Mouse (Mus musculus) left cerebral cortex, adult 2 months (tissue): ENCODE data around the gene Tspan32. TPM values are rescaled to one million over a fixed set of nuclear protein-coding genes. Genes with fewer than 3 reads are reported as not detected.

Experiments used
- DNase-seq, 2 experiments: peaks; one replicate each; pipeline ENCODE4 v3.0.0; 2021 to 2022; ENCODE audit warnings: low spot score in 2 of 2, mixed read lengths in 1 of 2; ENCODE audit errors: extremely low spot score in 1 of 2
- H3K27ac ChIP-seq: fragments of 200-600 bp; 2 replicates; pipeline ENCODE4 v1.8.1; 2022
- H3K4me3 ChIP-seq: fragments of 200-600 bp; 2 replicates; pipeline ENCODE4 v1.8.1; 2022
- CTCF ChIP-seq: fragments of 200-600 bp; IDR thresholded peaks from 2 replicates; pipeline ENCODE4 v1.8.1; 2022; ENCODE audit warnings: antibody characterized with exemption, mild to moderate bottlenecking, moderate library complexity
- intact Hi-C: fragments of 180-260 bp; cut with DNase I; formaldehyde crosslinking; loops from one replicate; pipeline ENCODE4 v1.15.1; 2025
- total RNA-seq, 2 experiments: library from RNA; stranded (reverse); gene quantifications; 2 replicates each; pipeline ENCODE4 v1.2.3; 2021

Tspan32 gene
- total RNA-seq, 2 experiments from 2014 or later, result 0.07 TPM; not detected in 1

DNA sequence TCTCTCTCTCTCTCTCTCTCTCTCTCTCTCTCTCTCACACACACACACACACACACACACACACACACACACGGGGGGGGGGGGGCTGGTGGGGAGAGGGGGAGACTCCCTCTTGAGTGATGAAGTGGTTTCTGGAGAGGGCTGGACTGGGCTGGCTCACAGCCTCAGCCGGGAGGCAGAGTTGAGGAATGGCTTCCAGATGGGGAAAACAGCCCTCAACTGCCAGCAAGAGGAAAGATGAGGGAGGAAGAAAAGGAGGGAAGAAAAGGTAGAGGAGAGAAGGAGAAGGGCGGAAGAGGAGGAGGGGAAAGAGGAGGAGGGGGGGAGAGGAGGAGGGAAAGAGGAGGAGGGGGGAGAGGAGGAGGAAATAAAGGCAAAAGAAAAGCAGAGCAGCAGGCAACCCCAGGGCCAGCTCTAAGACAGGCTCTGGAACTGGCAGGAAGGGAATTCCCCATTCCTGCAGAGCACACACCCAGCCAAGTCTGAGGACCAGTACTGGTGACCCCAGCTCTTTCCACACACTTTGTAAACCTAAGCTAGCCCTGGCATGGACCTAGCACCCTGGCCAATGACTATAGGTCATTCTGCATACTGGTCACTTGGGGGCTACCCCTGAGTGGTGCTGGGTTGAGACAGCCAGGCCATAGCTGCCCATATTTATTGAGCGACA is 4.3 kb downstream of the Tspan32 start:
- no peak for TF ChIP-seq CTCF
- H3K4me3 ChIP-seq, result no peak overlapping the region
- intact Hi-C loops, result loop anchor here (1.0 to 10.0 kb wide), 5 partner anchors 43 to 456 kb away; partner anchors contain the start of genes Cd81, Cdkn1c and Tssc4
- no peak overlapping the region for H3K27ac ChIP-seq
- DNase-seq, result no peak

DNA sequence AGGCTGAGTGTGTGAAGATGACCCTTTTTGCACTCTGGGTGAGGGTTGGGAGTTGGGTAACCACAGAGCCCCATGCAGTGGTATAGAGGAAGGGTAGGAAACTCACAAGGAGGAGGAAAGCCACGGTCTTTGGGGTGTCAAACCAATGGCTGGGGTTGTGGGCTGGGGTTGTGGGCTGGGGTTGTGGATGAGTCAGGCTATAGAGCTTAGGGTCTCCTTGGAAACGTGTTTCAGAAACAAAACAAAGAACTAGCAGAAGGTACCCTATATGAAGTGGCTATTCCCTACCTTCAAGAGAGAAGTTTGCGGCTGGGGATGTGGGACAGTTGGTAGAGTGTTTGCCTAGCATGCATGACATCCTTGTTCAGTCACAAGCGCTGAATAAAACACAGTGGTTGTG is 5.2 kb downstream of the Tspan32 start:
- Histone ChIP-seq H3K27ac (no peak overlapping the region), H3K4me3 (no peak overlapping the region)
- no peak for TF ChIP-seq CTCF
- DNase-seq, result no peak
- intact Hi-C loops, result loop anchor here (5.0 to 10.0 kb wide), 2 partner anchors 127 to 455 kb away; partner anchors contain the start of gene Cdkn1c

DNA sequence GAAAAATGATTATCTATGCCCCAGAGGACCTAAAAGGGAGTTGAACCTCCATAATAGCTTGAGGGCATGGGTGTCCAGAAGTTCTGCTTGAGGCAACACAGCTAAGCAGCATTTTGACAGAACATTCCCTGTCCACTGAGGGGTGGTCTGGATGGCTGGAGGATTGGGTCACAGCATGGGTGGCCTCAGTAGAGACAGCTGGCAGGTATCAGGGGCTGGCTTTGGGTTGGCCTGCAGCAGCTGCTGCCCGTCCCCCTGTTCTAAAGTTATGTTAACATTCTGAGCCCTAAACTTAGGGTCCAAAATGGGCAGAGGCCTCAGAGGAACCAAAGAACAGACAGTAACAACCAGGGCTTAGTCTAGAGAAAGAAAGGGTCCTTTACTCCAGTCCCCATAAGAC is 6.4 kb downstream of the Tspan32 start:
- no peak for DNase-seq
- H3K27ac ChIP-seq, result no peak overlapping the region
- H3K4me3 ChIP-seq, result no peak overlapping the region
- TF ChIP-seq CTCF, result no peak
- intact Hi-C loops, result no loop called here

DNA sequence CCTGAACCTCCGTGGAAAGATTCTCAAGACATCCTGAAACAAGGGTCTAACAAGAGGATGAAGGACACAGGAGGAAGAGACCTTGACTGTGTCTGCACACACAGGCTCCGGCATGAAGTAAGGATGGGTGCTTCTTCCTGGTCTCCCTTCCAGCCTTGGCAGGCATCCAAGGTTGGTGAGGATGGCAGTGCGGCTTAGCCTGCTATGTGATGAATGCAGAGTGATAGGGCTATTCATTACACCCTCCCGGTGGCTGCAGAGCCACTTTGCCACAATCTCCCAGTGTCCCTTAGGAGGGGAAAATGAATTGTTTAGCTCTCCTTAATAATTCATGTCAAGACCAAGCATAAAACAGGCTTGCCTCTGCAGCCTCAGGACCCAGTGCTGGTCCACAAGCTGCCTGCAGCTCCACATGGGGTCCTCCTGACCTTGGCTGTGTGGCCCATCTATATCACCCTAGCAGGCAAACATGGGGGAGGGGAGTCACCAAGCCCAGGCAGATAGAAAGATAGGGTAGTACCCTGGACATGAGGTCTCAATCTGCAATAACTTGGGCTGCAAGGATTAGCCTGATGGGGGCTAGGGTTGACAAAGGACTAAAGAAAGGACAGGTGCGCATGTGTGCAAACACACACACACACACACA is 7.5 kb downstream of the Tspan32 start:
- Histone ChIP-seq H3K27ac (no peak overlapping the region), H3K4me3 (no peak overlapping the region)
- intact Hi-C loops, result no loop called here

DNA sequence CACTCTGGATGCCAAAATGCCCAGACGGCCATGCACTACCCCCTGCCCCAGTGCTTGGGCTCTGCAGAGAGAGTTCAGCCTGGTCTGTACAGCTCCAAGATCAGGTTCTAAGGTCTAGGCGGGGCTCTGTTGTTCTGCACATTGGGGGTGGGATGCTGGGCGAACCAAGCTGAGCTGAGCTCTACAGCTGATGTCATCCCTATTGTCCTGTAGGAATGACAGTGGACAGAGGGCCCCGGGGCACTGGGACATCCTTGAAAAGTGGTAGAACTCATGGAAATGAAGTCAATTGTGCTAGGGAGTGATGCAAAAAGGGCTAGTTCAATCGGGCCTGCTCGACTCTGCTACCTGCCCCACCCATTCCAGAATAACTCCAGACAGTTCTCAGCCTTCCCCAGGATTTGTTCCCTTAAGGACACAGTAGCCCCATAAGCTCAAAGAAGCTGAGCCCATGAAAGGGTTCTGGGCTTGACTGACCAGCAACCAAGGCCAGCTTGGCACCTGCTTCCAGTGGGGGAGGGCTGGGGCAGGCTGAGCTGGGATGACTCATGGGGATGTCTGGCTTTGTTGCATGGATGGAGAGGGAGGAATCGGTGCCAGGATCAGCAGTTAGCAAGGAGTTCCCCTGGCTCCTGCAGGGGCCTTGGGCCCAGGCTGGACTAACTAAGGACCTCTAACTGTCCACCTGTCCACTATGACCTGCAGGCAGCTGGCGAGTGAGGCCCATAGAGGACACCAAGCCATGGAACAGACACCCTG is 8.8 kb downstream of the Tspan32 start:
- H3K27ac ChIP-seq, result peak overlapping the region; percentile 55
- no peak for TF ChIP-seq CTCF
- intact Hi-C loops, result no loop called here
- no peak overlapping the region for H3K4me3 ChIP-seq
- peak; percentile 50 to 51 for DNase-seq

More for the DNA sequence above, 7.5 kb downstream of the Tspan32 start:
- no peak for DNase-seq
- no peak for TF ChIP-seq CTCF

DNA sequence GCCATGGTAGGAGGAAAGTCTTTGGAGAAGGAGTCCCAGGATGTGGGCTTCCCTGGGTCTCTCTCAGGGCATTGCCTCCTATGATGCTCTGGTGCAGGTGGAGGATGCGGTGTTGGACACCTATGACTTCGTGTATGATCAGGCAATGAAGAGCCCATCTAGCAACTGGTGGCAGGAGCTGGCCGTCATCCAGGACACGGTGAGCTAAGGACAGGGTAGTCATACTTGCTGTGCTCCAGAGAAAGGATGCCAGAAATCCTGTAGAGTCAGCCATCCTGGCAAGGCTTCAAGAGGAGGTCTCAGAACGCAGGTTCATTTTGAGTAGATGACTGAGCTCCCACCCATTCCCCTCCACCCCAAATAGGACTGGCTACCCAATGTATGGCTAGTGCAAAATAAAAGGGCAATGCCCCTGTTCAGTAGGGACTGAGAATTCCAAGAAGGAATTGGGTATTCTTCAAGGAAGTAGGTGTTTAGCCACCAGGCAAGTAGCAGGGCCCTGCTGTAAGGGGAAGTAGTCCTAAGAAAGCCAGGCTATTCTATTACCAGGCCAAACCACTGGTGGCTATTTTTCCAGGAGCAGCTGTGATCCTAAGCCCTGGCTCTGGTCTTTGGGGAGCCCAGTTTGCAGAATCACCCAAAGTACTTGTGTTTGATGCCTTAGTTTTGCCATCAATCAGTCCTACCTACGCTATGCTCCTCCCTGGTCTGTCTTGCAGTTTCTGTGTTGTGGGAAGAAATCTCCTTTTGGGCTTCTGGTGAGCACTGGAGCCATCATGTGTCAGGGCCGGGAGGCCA is 10.2 kb downstream of the Tspan32 start:
- H3K4me3 ChIP-seq, result no peak overlapping the region
- H3K27ac ChIP-seq, result peak overlapping the region; percentile 63; the same call in 1 of the 2 replicates
- no peak for DNase-seq
- intact Hi-C loops, result no loop called here
- TF ChIP-seq CTCF, result no peak

DNA sequence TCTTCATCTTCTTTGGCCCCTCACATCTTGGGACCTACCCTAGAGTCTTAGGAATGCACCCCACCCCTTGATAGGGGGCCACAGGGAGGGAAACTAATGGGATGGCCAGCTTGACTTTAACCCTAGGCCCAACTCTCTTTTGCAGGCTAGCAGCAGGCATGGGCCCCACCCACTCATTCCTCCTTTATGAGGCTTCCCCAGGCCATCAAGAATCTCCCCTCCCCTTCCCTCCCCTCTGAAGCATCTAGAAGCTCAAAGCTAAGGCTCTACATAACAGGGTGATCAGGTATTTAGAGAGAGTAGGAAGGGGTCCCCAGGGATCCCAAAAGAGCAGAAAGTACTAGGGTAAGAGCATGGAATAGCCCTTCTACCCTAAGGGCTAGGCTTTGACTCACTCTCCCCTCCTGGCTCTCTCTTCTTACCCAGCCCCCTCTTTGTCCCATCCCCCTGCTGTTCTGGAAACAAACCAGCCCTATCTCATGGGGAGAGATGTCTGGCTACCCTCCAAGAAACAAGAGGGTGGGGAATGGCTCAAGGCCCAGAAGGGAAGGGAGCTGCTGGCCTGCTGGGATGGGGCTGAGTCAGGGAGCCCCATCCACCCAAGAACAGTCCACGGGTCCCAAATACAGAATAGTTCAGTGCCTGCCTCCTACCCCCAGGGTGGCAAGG is 11.0 kb downstream of the Tspan32 start:
- no peak overlapping the region for H3K4me3 ChIP-seq
- intact Hi-C loops, result loop anchor here (2.0 kb wide), 1 partner anchor 37 kb away; the partner anchor contains the start of gene Cd81
- no peak for TF ChIP-seq CTCF
- DNase-seq, result peak; percentile 47 to 49
- peak overlapping the region; percentile 70 for H3K27ac ChIP-seq

DNA sequence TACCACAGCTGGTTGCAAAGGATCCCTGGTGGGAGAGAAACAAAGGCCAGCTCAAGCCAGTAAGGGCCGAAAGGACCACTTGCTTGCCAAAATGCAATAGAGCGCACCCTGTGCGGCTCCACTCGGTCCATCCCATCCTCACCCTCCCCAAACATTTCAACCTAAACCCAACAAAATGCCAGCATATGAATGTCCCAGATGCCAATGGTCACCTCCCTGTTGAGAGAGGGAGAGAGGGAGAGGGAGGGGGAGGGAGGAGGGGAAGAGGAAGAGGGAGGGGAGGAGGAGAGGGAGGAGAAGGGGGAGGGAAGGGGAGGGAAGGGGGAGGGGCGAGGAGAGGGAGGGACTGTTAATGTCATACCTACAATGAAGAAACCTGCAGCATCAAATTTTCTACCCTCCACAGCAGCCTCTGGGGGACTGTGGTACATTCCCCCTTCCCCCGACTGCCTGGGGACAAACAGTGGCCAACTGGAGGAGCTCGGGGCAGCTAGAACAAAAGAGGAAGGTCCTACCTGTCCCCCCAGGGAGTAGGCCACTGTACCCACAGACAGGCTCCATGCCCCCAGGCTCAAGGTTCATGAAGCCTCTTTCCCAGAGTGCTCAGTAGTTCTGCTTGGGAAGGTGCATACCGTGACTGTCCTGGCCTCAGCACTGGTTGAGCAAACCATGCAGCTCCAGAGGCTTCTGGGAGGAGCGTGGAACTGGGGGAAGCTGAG is 11.7 kb downstream of the Tspan32 start:
- Histone ChIP-seq H3K27ac (peak overlapping the region; percentile 70), H3K4me3 (no peak overlapping the region)
- intact Hi-C loops, result loop anchor here (2.0 kb wide), 1 partner anchor 36 kb away; the partner anchor contains the start of gene Cd81
- TF ChIP-seq CTCF, result no peak
- no peak for DNase-seq

DNA sequence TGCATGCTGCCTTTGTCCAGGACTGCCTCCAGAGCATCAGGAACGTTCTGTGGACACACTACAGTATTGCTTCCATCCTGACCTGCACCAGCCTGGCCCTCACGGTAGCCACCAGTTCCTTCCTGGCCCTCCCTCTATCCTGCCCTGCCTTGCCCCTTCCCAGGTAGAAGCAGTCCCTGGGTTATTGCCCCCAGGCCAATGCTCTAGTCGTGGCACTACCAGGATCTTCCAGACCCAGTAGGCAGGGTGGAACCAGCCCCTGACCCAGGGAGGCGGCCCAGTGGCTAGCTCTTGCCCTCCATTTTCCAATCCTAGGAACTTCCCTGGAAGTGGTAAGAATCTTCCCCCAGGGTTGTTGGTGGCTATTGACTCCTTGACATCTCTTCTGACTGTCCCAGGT is 12.3 kb downstream of the Tspan32 start:
- DNase-seq, result no peak
- peak overlapping the region; percentile 32; the same call in 1 of the 2 replicates for H3K27ac ChIP-seq
- no peak for TF ChIP-seq CTCF
- no peak overlapping the region for H3K4me3 ChIP-seq
- intact Hi-C loops, result loop anchor here (2.0 kb wide), 1 partner anchor 36 kb away; the partner anchor contains the start of gene Cd81

DNA sequence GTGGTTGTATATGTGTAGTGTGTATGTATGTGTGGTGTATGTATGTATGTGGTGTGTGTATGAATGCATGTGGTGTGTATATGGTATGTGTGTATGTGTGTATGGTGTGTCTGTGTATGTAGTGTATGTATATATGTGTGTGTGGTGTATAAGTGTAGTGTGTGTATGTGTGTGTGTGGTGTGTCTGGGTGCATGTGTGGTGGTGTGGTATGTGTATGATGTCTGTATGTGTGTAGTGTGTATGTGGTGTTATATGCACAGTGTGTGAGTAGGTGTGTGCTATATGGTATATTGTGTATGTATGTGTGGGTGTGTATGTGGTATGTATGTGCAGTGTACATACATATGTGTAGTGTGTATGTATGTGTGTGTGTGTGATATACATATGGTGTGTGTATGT is 15.2 kb downstream of the Tspan32 start:
- Histone ChIP-seq H3K27ac (no peak overlapping the region), H3K4me3 (no peak overlapping the region)
- intact Hi-C loops, result no loop called here
- no peak for TF ChIP-seq CTCF
- no peak for DNase-seq
